Mouse (Mus musculus) cerebellum, adult 2 months (tissue): ENCODE measurements around the gene Bri3bp.

Source experiments
- CTCF ChIP-seq: fragments of 200-500 bp; IDR thresholded peaks from 2 replicates; pipeline ENCODE4 v1.5.1; 2011; ENCODE audit warnings: low read depth, mild to moderate bottlenecking, control low read depth, low read length, moderate library complexity, borderline replicate concordance; ENCODE audit not compliant: insufficient read depth
- POLR2A ChIP-seq: fragments of 200-500 bp; IDR thresholded peaks from 2 replicates; pipeline ENCODE4 v1.6.1; 2011; ENCODE audit warnings: low read length, control low read depth, borderline replicate concordance; ENCODE audit not compliant: insufficient read depth

DNA sequence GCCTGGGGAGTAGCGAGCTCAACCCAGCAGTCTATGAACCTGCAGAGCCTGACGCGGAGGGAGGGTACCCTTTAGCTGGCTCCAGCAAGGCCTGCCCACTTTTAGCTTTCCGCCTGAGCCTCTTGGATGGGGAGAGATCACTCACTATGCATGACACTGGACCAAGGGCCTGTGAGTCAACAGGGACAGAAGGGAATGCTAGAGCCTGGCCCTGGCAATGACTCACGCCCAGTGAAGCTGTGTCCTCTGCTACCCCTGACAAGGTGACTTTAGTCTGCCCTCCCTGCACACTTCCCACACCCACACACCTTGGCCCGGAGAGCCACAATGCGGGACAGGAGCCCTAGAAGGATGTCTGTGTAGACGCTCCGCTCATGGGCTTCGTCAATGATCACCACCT lies 15.0 kb upstream of the Bri3bp start:
- TF ChIP-seq CTCF (no peak), POLR2A (no peak)
